Mouse (Mus musculus) limb, embryonic 12.5 days (tissue): ENCODE measurements around the gene Pimreg. TPM values are rescaled to one million over a fixed set of nuclear protein-coding genes. Genes with fewer than 3 reads are reported as not detected.

ENCODE experiments used
- ATAC-seq: fragments of 200-750 bp; cut with Nextera tagmentation; 2 replicates; pipeline ENCODE4 v1.8.0; 2017; ENCODE audit warnings: low read depth, moderate TSS enrichment; ENCODE audit not compliant: insufficient number of reproducible peaks, insufficient read depth, low FRiP score, low TSS enrichment
- H3K27ac ChIP-seq: fragments of 300-500 bp; sonication (generic); 2 replicates; pipeline ENCODE4 v1.5.1; 2016; ENCODE audit warnings: mild to moderate bottlenecking, moderate library complexity
- H3K27me3 ChIP-seq: fragments of 300-500 bp; sonication (generic); 2 replicates; pipeline ENCODE4 v1.6.1; 2016; ENCODE audit warnings: mild to moderate bottlenecking, moderate library complexity
- H3K36me3 ChIP-seq: fragments of 300-500 bp; sonication (generic); 2 replicates; pipeline ENCODE4 v1.6.1; 2016; ENCODE audit warnings: mild to moderate bottlenecking, moderate library complexity
- H3K4me1 ChIP-seq: fragments of 300-500 bp; sonication (generic); replicated peaks from 2 replicates; pipeline ENCODE4 v1.6.1; 2016
- H3K4me2 ChIP-seq: fragments of 300-500 bp; sonication (generic); 2 replicates; pipeline ENCODE4 v1.6.1; 2016; ENCODE audit warnings: mild to moderate bottlenecking, moderate library complexity
- H3K4me3 ChIP-seq: fragments of 300-500 bp; sonication (generic); replicated peaks from 2 replicates; pipeline ENCODE4 v1.5.1; 2016; ENCODE audit warnings: mild to moderate bottlenecking
- H3K9ac ChIP-seq: fragments of 300-500 bp; sonication (generic); replicated peaks from 2 replicates; pipeline ENCODE4 v1.6.1; 2016; ENCODE audit warnings: mild to moderate bottlenecking, moderate library complexity
- H3K9me3 ChIP-seq: fragments of 300-500 bp; sonication (generic); 2 replicates; pipeline ENCODE4 v1.6.1; 2016; ENCODE audit warnings: mild to moderate bottlenecking, moderate library complexity
- WGBS: fragments of 180-500 bp; shearing (Covaris S2); methylation state at CpG from one replicate; pipeline ENCODE4 v1.1.7; 2016; 5-methylcytosine and 5-hydroxymethylcytosine counted together
- polyA plus RNA-seq: library from polyadenylated mRNA; unstranded; fragments of >200 nt; fragmentation: Nextera tagmentation; extraction: Ambion mirVana; gene quantifications from 2 replicates; pipeline ENCODE4 v1.2.1, GENCODE M21; 2016

Gene Pimreg
- 133 and 138 TPM in 2 replicates for polyA plus RNA-seq

DNA sequence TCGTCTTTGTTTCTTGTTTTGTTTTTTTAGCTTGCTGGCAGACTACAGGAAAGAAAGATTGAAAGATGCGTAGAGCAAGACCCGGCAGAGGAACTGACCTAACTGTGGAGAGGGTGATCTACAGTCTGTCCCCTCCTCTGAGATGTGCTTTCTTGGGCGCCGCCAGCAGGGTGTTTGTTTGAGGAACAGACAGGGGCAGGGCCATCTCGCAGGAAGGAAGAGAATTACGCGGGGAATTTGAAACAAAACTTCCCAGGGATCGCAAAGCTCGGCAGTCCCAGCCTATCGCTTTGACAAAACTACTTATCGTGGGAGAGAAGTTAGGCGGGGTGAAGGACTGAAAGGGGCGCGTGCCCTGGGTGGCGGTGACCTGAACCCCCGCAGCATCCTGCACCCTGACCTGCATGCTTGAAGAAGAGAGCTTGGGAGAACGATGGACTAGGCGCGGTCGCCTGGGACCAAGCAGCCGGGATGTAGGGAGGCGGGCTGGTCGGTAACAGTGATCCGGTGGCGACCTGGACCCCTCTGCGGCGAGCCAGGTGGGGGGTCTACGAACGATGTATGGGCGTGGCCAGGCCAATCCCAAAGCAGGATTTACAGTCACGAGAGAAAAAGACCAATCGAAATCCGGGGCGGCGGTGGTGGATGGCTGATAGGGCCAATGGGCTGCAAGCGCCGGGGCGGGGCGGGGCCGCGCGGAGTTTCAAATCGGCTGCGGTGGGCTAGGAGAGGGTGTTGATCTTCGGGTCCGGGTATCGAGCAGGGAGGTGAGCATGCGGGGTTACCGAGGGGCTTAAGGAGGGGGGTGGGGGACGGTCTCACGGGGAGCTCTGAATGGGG lies at the start of gene Pimreg:
TSS of gene Pimreg (plus strand) at position 265 of the 840 bp plus-strand sequence.
- Histone ChIP-seq H3K36me3 (peaks cover 32% of the 10 kb centered on the region), H3K4me2 (peak within 1 kb of the TSS; percentile 81), H3K4me1 (peaks cover 28% of the 10 kb centered on the region), H3K27me3 (peaks cover 15% of the 10 kb centered on the region), H3K27ac (peak within 1 kb of the TSS; percentile 67), H3K9me3 (no peaks in the 10 kb centered on the region), H3K4me3 (peak within 1 kb of the TSS; percentile 68), H3K9ac (peak within 1 kb of the TSS; percentile 72)
- ATAC-seq: peak; percentile 86
- WGBS: under 1% methylated on average over 52 of the region's 52 CpGs

DNA sequence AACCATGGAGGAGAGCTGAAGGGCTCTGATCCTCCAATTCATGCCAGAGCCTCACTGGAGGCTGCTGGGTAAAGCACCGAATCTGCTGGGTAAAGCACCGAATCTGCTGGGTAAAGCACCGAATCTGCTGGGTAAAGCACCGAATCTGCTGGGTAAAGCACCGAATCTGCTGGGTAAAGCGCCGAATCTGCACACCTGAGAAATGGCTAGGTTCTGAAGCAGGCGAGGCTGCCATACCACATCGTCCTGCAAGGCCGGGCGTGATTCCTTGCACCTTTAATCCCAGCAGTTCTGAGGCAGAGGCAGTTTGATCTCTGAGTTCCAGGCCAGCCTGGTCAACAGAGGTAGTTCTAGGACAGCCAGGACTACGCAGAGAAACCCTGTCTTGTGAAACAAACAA lies 49.4 kb upstream of the Pimreg start:
- ATAC-seq: no peak
- no peak overlapping the region for H3K9ac ChIP-seq
- no peak overlapping the region for H3K4me2 ChIP-seq
- H3K36me3 ChIP-seq: no peaks in the 10 kb centered on the region
- no peaks in the 10 kb centered on the region for H3K27me3 ChIP-seq
- 89% methylated on average over 12 of the region's 12 CpGs for WGBS
- H3K27ac ChIP-seq: no peak overlapping the region
- H3K4me1 ChIP-seq: peaks cover 12% of the 10 kb centered on the region
- H3K4me3 ChIP-seq: no peak overlapping the region
- H3K9me3 ChIP-seq: no peaks in the 10 kb centered on the region

DNA sequence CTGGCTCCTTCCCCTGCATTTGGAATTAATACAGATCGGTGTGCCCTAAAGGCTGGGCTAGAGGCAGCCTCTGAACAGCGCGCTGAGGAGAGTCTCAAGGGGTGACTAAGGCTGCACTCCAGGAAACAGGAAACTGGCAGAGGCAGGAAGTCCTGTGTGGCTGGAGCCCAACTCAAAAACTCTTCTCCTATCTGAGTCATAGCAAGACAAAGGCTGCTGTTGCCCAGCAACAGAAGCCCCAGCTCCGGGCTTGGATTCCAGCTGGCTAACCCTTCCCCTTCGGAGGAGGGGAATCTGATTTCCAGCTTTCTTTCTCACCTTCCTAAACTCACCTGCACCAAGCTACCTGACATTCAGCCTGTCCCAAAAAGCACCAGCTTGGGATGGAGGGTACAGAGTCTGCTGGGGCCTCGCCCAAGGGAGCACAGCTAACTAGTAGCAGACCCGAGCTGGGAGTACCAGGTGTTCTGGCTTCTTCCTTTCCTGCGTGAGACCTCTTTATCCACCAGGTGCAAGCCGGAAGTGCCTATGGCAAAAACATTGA lies 45.8 kb upstream of the Pimreg start:
- Histone ChIP-seq H3K9ac (no peak overlapping the region), H3K36me3 (no peaks in the 10 kb centered on the region), H3K9me3 (no peaks in the 10 kb centered on the region), H3K4me2 (peak overlapping the region; percentile 17), H3K27me3 (no peaks in the 10 kb centered on the region), H3K27ac (0 out of 2 replicates have a peak overlapping the region, but pooled peaks have one; percentile 42), H3K4me3 (no peak overlapping the region), H3K4me1 (peaks cover 9% of the 10 kb centered on the region)
- 29% methylated on average over 9 of the region's 9 CpGs for WGBS
- ATAC-seq: no peak

DNA sequence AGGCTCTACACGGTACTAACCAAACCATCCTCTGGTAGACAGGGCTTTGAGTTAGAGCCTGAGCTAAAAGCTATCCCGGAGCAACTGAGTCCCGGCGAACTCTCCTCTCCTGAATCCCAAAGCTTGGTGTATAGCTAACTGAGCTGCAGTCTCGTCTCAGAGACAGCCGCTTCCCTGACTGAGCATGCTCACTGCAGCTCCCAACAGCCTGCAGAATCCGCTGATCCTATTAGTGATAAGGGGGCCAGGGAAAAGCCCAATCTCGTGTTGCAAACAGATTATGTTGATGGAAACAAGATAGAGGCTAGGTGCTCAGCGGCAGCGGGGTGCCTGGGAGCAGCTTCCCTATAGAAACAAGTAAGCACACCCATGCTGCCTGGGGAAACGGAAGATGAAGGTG lies 45.0 kb upstream of the Pimreg start:
- 39% methylated on average over 11 of the region's 11 CpGs for WGBS
- H3K27ac ChIP-seq: no peak overlapping the region

DNA sequence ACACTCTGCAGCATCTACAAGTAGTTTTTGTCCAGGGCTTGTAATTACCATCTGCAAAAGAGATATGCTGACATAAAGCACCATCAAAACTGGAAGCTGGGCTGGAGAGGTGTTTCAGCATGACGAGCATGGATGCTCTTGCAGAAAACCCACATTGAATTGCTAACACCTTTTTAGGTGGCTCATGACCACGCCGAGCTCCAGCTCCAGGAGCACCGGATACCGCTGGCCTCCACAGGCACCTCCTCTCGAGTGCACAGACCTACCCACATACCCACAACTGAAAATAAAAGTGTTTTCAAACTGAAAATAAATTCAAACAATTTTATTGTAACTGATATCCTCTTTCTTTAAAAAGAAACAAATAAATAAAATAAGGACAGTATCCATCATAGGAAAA lies 41.6 kb upstream of the Pimreg start:
- WGBS: 85% methylated on average over 6 of the region's 6 CpGs
- no peak for ATAC-seq

More for the DNA sequence above, 45.0 kb upstream of the Pimreg start:
- Histone ChIP-seq H3K4me1 (peaks cover 9% of the 10 kb centered on the region), H3K4me2 (no peak overlapping the region), H3K9ac (no peak overlapping the region), H3K4me3 (no peak overlapping the region), H3K27me3 (no peaks in the 10 kb centered on the region), H3K9me3 (no peaks in the 10 kb centered on the region), H3K36me3 (no peaks in the 10 kb centered on the region)
- ATAC-seq: no peak

DNA sequence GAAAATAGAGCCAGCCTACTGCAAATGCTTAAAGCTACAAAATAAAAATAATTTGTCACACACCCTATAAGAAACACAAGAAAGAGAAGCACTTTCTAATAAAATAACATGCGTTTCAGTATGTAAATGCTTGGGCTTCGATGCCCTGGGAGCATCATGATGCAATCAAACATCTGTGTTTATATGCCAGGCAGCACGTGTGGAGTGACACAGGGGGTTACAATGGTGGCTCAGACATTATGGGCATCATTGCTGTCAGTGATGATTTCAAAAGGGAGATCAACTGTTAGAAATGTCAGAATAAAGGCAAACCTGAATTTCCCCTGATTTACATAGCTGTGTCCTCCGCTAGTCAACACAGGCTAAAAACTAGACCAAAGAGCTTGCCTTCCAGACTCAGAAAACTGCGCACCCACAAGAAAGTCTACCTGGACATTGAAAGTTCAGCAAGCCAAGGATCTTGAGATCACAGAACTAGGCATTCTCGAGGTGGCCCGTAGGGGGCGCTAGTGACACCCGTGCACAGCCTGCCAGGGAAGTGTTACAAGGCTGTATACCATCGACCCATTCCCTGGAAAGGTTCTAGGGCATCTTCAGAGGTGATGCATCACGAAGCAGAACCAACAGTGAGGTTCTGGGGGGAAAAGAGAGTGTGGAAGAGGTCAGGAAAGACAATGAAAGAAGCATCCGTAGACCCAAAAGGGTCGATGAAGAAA lies 39.5 kb upstream of the Pimreg start:
- Histone ChIP-seq H3K4me1 (peaks cover 9% of the 10 kb centered on the region), H3K9ac (no peak overlapping the region), H3K9me3 (no peaks in the 10 kb centered on the region), H3K4me3 (no peak overlapping the region), H3K36me3 (no peaks in the 10 kb centered on the region), H3K4me2 (no peak overlapping the region), H3K27ac (no peak overlapping the region), H3K27me3 (no peaks in the 10 kb centered on the region)
- ATAC-seq: no peak
- 47% methylated on average over 13 of the region's 13 CpGs for WGBS

More for the DNA sequence above, 41.6 kb upstream of the Pimreg start:
- no peak overlapping the region for H3K27ac ChIP-seq
- H3K27me3 ChIP-seq: no peaks in the 10 kb centered on the region
- H3K4me2 ChIP-seq: no peak overlapping the region
- no peak overlapping the region for H3K9ac ChIP-seq
- no peaks in the 10 kb centered on the region for H3K36me3 ChIP-seq
- H3K4me1 ChIP-seq: peaks cover 17% of the 10 kb centered on the region
- no peaks in the 10 kb centered on the region for H3K9me3 ChIP-seq
- H3K4me3 ChIP-seq: no peak overlapping the region

DNA sequence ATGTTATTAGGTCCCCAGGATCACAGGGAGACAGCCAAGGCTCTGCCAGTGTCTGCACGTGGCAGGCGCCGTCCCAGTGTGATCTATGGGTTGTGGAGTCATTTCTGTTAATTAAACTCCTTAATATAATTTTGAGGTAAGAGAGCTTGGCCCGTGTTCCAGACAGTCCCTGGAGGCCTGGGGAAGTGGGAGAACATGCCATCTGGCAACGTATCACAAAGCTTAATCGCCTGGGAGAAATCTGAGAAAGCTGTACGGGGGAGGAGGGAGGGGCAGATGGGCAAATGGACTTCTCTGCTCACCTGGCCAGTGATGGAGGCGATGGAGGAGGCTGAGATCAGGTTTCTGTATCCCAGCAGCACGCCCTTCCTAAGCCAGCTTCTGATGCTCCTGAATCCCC lies 38.7 kb upstream of the Pimreg start:
- Histone ChIP-seq H3K27me3 (peaks cover 1% of the 10 kb centered on the region; the same call in 1 of the 2 replicates), H3K9ac (no peak overlapping the region), H3K4me2 (no peak overlapping the region), H3K4me3 (no peak overlapping the region), H3K4me1 (peaks cover 9% of the 10 kb centered on the region), H3K36me3 (no peaks in the 10 kb centered on the region), H3K27ac (no peak overlapping the region), H3K9me3 (no peaks in the 10 kb centered on the region)
- no peak for ATAC-seq
- 28% methylated on average over 9 of the region's 9 CpGs for WGBS

DNA sequence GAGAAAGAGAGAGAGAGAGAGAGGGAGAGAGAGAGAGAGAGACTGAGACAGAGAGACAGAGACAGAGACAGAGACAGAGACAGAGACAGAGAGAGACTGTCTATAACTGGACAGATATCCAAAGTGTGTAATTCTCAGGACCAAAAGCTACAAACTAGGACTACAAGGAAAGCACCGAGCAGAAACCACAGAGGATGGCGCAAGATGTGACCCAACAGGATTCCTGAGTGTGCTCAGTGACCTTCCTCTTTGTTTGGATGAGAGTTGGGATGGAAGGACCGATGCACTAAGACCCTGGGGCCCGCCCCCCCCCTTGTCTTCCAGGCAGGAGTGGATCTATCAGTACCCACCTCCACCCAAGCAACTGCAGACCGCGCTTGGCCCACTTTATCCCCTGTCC lies 36.3 kb upstream of the Pimreg start:
- H3K4me2 ChIP-seq: no peak overlapping the region
- no peak for ATAC-seq
- no peaks in the 10 kb centered on the region for H3K36me3 ChIP-seq
- no peak overlapping the region for H3K4me3 ChIP-seq
- WGBS: 88% methylated on average over 6 of the region's 6 CpGs
- peaks cover 13% of the 10 kb centered on the region for H3K4me1 ChIP-seq
- H3K27ac ChIP-seq: no peak overlapping the region
- H3K27me3 ChIP-seq: peaks cover 4% of the 10 kb centered on the region; the same call in 1 of the 2 replicates
- no peak overlapping the region for H3K9ac ChIP-seq
- no peaks in the 10 kb centered on the region for H3K9me3 ChIP-seq

DNA sequence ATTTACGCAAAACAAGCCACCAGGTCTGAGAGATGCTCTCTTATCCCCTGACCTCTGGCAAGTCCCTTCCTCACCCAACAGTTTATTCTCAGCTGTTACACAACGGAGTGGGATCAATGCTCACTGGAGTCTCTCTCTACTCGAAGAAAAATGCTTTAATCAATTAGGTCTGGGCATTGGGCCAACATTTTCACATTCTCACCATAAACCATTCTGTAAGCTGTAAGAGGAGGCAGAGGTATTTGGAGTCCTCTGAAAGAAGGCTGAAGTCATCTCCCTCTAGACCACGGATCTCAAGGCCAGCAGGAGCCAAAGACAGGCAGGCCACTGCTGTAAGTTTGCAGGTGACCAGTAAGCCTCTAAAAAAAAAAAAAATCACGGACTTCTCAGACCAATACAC lies 31.5 kb upstream of the Pimreg start:
- H3K4me1 ChIP-seq: peaks cover 16% of the 10 kb centered on the region
- ATAC-seq: no peak
- H3K9ac ChIP-seq: no peak overlapping the region
- H3K27ac ChIP-seq: no peak overlapping the region
- no peak overlapping the region for H3K4me2 ChIP-seq
- WGBS: 47% methylated on average over 5 of the region's 5 CpGs
- H3K4me3 ChIP-seq: no peak overlapping the region
- H3K36me3 ChIP-seq: no peaks in the 10 kb centered on the region
- no peaks in the 10 kb centered on the region for H3K9me3 ChIP-seq
- peaks cover 4% of the 10 kb centered on the region; the same call in 1 of the 2 replicates for H3K27me3 ChIP-seq

DNA sequence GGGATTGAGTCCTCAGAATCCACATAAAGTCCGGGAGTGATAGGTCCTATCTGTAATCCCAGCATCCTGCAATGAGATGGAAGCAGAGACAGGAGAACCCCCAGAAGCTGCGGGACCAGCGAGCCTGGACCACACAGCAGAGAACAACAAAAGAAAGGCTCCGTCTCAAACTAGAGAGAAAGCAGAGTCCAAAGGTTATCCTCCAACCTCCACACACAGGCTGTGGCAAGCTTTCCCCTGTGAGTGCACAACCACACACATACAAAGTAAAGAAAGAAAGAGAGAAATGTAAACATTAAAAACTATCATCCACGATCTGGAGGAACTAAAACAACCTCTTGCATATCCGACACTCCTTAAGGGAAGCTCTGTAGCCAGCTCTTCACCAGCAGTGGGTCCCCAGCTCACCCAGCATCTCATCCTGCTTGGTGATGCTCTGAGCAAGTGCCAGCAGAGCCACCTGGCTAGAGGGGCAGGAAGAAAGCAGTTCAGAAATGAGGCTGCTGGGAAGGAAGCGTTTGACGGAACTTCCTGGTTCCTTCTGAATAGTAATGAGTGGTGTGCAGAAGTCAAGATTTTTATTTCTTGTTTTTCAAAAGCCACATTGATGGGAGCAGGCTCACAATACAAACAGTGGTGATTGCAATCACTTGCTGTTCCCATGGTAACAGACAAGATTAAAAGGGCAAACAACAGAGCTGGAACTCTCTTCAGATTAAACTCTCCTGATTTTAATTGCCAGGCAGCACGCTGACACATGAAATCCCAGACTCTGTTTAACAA lies 30.7 kb upstream of the Pimreg start:
- H3K9ac ChIP-seq: no peak overlapping the region
- peaks cover 4% of the 10 kb centered on the region; the same call in 1 of the 2 replicates for H3K27me3 ChIP-seq
- no peak for ATAC-seq
- H3K9me3 ChIP-seq: no peaks in the 10 kb centered on the region
- H3K4me3 ChIP-seq: no peak overlapping the region
- no peaks in the 10 kb centered on the region for H3K36me3 ChIP-seq
- H3K4me2 ChIP-seq: no peak overlapping the region
- peaks cover 16% of the 10 kb centered on the region for H3K4me1 ChIP-seq
- WGBS: 63% methylated on average over 9 of the region's 9 CpGs
- no peak overlapping the region for H3K27ac ChIP-seq
